Mouse (Mus musculus): ENCODE data around the gene Cfap161. TPM values are rescaled to one million over a fixed set of nuclear protein-coding genes. Genes with fewer than 3 reads are reported as not detected.

The Cfap161 gene
- polyA plus RNA-seq, 1 experiment from 2014 or later: 0.13 TPM

GRCm38 (mm10) chr7:83751055-83751454, 43.6 kb downstream of the Cfap161 start:
- H3K4me1 ChIP-seq (replicated peaks): no peaks in the 10 kb centered on the region
- H3K27ac ChIP-seq: no peak overlapping the region
- H3K9ac ChIP-seq: no peak overlapping the region
- no peak overlapping the region for H3K4me3 ChIP-seq (replicated peaks)
- no peaks in the 10 kb centered on the region for H3K27me3 ChIP-seq (replicated peaks)
- no peaks in the 10 kb centered on the region for H3K36me3 ChIP-seq
- H3K9me3 ChIP-seq: no peaks in the 10 kb centered on the region
- WGBS: 56% methylated on average over 1 of the region's 1 CpGs
- no peak for ATAC-seq
- no peak overlapping the region for H3K4me2 ChIP-seq (replicated peaks)

- ATAC-seq: no peak
- H3K9ac ChIP-seq: no peak overlapping the region
- no peak overlapping the region for H3K4me3 ChIP-seq (replicated peaks)
- no peak overlapping the region for H3K4me2 ChIP-seq (replicated peaks)
- H3K27ac ChIP-seq: no peak overlapping the region
- no peaks in the 10 kb centered on the region for H3K4me1 ChIP-seq (replicated peaks)
- WGBS: 90% methylated on average over 1 of the region's 1 CpGs
- no peaks in the 10 kb centered on the region for H3K36me3 ChIP-seq
- H3K9me3 ChIP-seq: no peaks in the 10 kb centered on the region
- H3K27me3 ChIP-seq (replicated peaks): no peaks in the 10 kb centered on the region
Observed at GRCm38 (mm10) chr7:83748405-83748804, 46.3 kb downstream of the Cfap161 start.

GRCm38 (mm10) chr7:83746107-83746687, 48.5 kb downstream of the Cfap161 start:
- peak; percentile 25; the same call in 1 of the 2 replicates for ATAC-seq
- Histone ChIP-seq H3K27ac (peak overlapping the region; percentile 66), H3K9ac (0 out of 2 replicates have a peak overlapping the region, but pooled peaks have one; percentile 6), H3K9me3 (no peaks in the 10 kb centered on the region), H3K4me3 (replicated peaks) (0 out of 2 replicates have a peak overlapping the region, but pooled peaks have one; percentile 2), H3K4me2 (replicated peaks) (peak overlapping the region; percentile 46), H3K36me3 (no peaks in the 10 kb centered on the region), H3K27me3 (replicated peaks) (no peaks in the 10 kb centered on the region), H3K4me1 (replicated peaks) (no peaks in the 10 kb centered on the region)
- 42% methylated on average over 8 of the region's 8 CpGs for WGBS

- Histone ChIP-seq H3K27me3 (replicated peaks) (no peaks in the 10 kb centered on the region), H3K4me2 (replicated peaks) (peak within 1 kb of the TSS; percentile 46), H3K36me3 (no peaks in the 10 kb centered on the region), H3K9ac (0 out of 2 replicates have a peak within 1 kb of the TSS, but pooled peaks have one; percentile 6), H3K27ac (peak within 1 kb of the TSS; percentile 70), H3K4me3 (replicated peaks) (peak within 1 kb of the TSS; percentile 2; the same call in 1 of the 2 replicates), H3K4me1 (replicated peaks) (no peaks in the 10 kb centered on the region), H3K9me3 (no peaks in the 10 kb centered on the region)
- peak; percentile 76 for ATAC-seq
- 23% methylated on average over 20 of the region's 20 CpGs for WGBS
Observed at GRCm38 (mm10) chr7:83745413-83746106, 49.1 kb downstream of the Cfap161 start, which contains the start of gene Il16. TSS of gene Il16 (minus strand) at chr7:83745726.

- Histone ChIP-seq H3K4me2 (replicated peaks) (peak overlapping the region; percentile 46), H3K27me3 (replicated peaks) (no peaks in the 10 kb centered on the region), H3K9me3 (no peaks in the 10 kb centered on the region), H3K4me1 (replicated peaks) (no peaks in the 10 kb centered on the region), H3K9ac (no peak overlapping the region), H3K27ac (peak overlapping the region; percentile 70), H3K36me3 (no peaks in the 10 kb centered on the region), H3K4me3 (replicated peaks) (no peak overlapping the region)
- WGBS: 65% methylated on average over 9 of the region's 9 CpGs
- ATAC-seq: no peak; the same call in 1 of the 2 replicates
Observed at GRCm38 (mm10) chr7:83745065-83745412, 49.6 kb downstream of the Cfap161 start.

GRCm38 (mm10) chr7:83744250-83744649, 50.4 kb downstream of the Cfap161 start:
- WGBS: 82% methylated on average over 4 of the region's 4 CpGs
- Histone ChIP-seq H3K4me1 (replicated peaks) (no peaks in the 10 kb centered on the region), H3K27ac (no peak overlapping the region), H3K27me3 (replicated peaks) (no peaks in the 10 kb centered on the region), H3K9me3 (no peaks in the 10 kb centered on the region), H3K9ac (no peak overlapping the region), H3K4me3 (replicated peaks) (no peak overlapping the region), H3K36me3 (no peaks in the 10 kb centered on the region), H3K4me2 (replicated peaks) (no peak overlapping the region)
- no peak for ATAC-seq

GRCm38 (mm10) chr7:83742690-83743089, 52.0 kb downstream of the Cfap161 start:
- WGBS: 53% methylated on average over 3 of the region's 3 CpGs

GRCm38 (mm10) chr7:83742026-83742425, 52.7 kb downstream of the Cfap161 start:
- no peaks in the 10 kb centered on the region for H3K9me3 ChIP-seq
- H3K27ac ChIP-seq: no peak overlapping the region
- 76% methylated on average over 2 of the region's 2 CpGs for WGBS
- no peaks in the 10 kb centered on the region for H3K27me3 ChIP-seq (replicated peaks)
- no peak overlapping the region for H3K4me3 ChIP-seq (replicated peaks)
- 0 out of 2 replicates have a peak, but pooled peaks cover 5% of the 10 kb centered on the region for H3K4me1 ChIP-seq (replicated peaks)
- no peak overlapping the region for H3K9ac ChIP-seq
- ATAC-seq: no peak
- H3K36me3 ChIP-seq: no peaks in the 10 kb centered on the region
- H3K4me2 ChIP-seq (replicated peaks): no peak overlapping the region

More at GRCm38 (mm10) chr7:83742690-83743089, 52.0 kb downstream of the Cfap161 start:
- Histone ChIP-seq H3K27me3 (replicated peaks) (no peaks in the 10 kb centered on the region), H3K4me1 (replicated peaks) (0 out of 2 replicates have a peak, but pooled peaks cover 5% of the 10 kb centered on the region), H3K9ac (no peak overlapping the region), H3K4me3 (replicated peaks) (no peak overlapping the region), H3K27ac (no peak overlapping the region), H3K9me3 (no peaks in the 10 kb centered on the region), H3K36me3 (no peaks in the 10 kb centered on the region), H3K4me2 (replicated peaks) (no peak overlapping the region)
- ATAC-seq: no peak

- Histone ChIP-seq H3K4me3 (replicated peaks) (no peak overlapping the region), H3K9ac (no peak overlapping the region), H3K27ac (no peak overlapping the region), H3K27me3 (replicated peaks) (no peaks in the 10 kb centered on the region), H3K36me3 (no peaks in the 10 kb centered on the region), H3K9me3 (no peaks in the 10 kb centered on the region), H3K4me1 (replicated peaks) (0 out of 2 replicates have a peak, but pooled peaks cover 5% of the 10 kb centered on the region), H3K4me2 (replicated peaks) (no peak overlapping the region)
- ATAC-seq: no peak
- 58% methylated on average over 7 of the region's 7 CpGs for WGBS
Observed at GRCm38 (mm10) chr7:83739680-83740310, 54.9 kb downstream of the Cfap161 start.

- 58% methylated on average over 10 of the region's 10 CpGs for WGBS
- H3K27me3 ChIP-seq (replicated peaks): no peaks in the 10 kb centered on the region
- no peak overlapping the region for H3K27ac ChIP-seq
- H3K9ac ChIP-seq: no peak overlapping the region
- H3K4me3 ChIP-seq (replicated peaks): no peak overlapping the region
- H3K9me3 ChIP-seq: no peaks in the 10 kb centered on the region
- H3K4me2 ChIP-seq (replicated peaks): no peak overlapping the region
- H3K4me1 ChIP-seq (replicated peaks): 0 out of 2 replicates have a peak, but pooled peaks cover 5% of the 10 kb centered on the region
- ATAC-seq: no peak
- no peaks in the 10 kb centered on the region for H3K36me3 ChIP-seq
Observed at GRCm38 (mm10) chr7:83738623-83739462, 55.8 kb downstream of the Cfap161 start.

- ATAC-seq: no peak
- H3K4me1 ChIP-seq (replicated peaks): 0 out of 2 replicates have a peak, but pooled peaks cover 5% of the 10 kb centered on the region
- 43% methylated on average over 6 of the region's 6 CpGs for WGBS
- no peaks in the 10 kb centered on the region for H3K9me3 ChIP-seq
- no peak overlapping the region for H3K4me2 ChIP-seq (replicated peaks)
- no peak overlapping the region for H3K4me3 ChIP-seq (replicated peaks)
- no peaks in the 10 kb centered on the region for H3K36me3 ChIP-seq
- H3K9ac ChIP-seq: no peak overlapping the region
- H3K27me3 ChIP-seq (replicated peaks): no peaks in the 10 kb centered on the region
- no peak overlapping the region for H3K27ac ChIP-seq
Observed at GRCm38 (mm10) chr7:83737914-83738490, 56.7 kb downstream of the Cfap161 start.
